Mouse (Mus musculus) liver, embryonic 14.5 days (tissue): ENCODE data around the gene Gse1.

Experiments used
- CTCF ChIP-seq: IDR thresholded peaks from 2 replicates; pipeline ENCODE4 v1.5.1; 2016; ENCODE audit warnings: antibody characterized with exemption, low read depth, control low read depth
- EP300 ChIP-seq: IDR thresholded peaks from 2 replicates; pipeline ENCODE4 v1.6.1; 2016; ENCODE audit warnings: antibody characterized with exemption, low read depth

- no peak for TF ChIP-seq CTCF
- no peak for TF ChIP-seq EP300
Observed at GRCm38 (mm10) chr8:120550937-120551676, 322.9 kb downstream of the Gse1 start.
